Mouse (Mus musculus): ENCODE measurements around the gene Camta1. TPM values are rescaled to one million over a fixed set of nuclear protein-coding genes. Genes with fewer than 3 reads are reported as not detected.
A peak's percentile ranks its signal among the peaks of the same experiment; 100 is the strongest.

The Camta1 gene
- polyA plus RNA-seq, 1 experiment from 2014 or later, result 159 TPM

DNA sequence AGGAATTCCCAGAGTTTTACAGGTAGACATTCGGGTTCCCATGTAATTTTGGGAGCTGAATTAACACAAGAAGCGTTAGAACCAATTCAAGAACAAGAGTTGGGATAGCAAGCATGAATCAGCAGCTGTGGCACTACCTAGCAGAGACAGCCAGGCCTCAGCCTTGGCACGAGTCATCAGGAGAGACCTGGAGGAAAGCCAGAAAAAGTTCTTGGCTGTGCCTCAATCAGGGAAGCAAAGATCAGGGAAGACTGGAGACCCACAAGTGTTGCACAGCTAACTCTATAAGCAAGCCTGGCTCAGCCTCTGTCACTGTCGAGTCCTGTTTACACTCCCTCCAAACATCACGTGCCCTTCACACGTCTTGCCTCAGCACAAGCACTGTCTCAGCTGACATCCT, 899.4 kb downstream of the Camta1 start:
- Histone ChIP-seq H3K27ac (ENCODE audit: poor library complexity, severe bottlenecking) (no peak overlapping the region), H3K9me3 (replicated peaks) (no peaks in the 10 kb centered on the region), H3K4me3 (no peak overlapping the region), H3K9ac (no peak overlapping the region), H3K36me3 (no peaks in the 10 kb centered on the region), H3K27me3 (replicated peaks) (no peaks in the 10 kb centered on the region), H3K4me1 (replicated peaks) (0 out of 2 replicates have a peak, but pooled peaks cover 4% of the 10 kb centered on the region), H3K4me2 (no peak overlapping the region)
- 60% methylated on average over 6 of the region's 6 CpGs for WGBS
- no peak for ATAC-seq (ENCODE audit: insufficient number of reproducible peaks, low FRiP score)

- no peak for ATAC-seq (ENCODE audit: insufficient number of reproducible peaks, low FRiP score)
- Histone ChIP-seq H3K9me3 (replicated peaks) (no peaks in the 10 kb centered on the region), H3K36me3 (no peaks in the 10 kb centered on the region), H3K27ac (ENCODE audit: poor library complexity, severe bottlenecking) (no peak overlapping the region), H3K4me3 (no peak overlapping the region), H3K9ac (no peak overlapping the region), H3K4me2 (no peak overlapping the region), H3K4me1 (replicated peaks) (0 out of 2 replicates have a peak, but pooled peaks cover 4% of the 10 kb centered on the region), H3K27me3 (replicated peaks) (no peaks in the 10 kb centered on the region)
- WGBS, result 63% methylated on average over 7 of the region's 7 CpGs
Observed at GRCm38 (mm10) chr4:150958536-150958935, 903.1 kb downstream of the Camta1 start.

DNA sequence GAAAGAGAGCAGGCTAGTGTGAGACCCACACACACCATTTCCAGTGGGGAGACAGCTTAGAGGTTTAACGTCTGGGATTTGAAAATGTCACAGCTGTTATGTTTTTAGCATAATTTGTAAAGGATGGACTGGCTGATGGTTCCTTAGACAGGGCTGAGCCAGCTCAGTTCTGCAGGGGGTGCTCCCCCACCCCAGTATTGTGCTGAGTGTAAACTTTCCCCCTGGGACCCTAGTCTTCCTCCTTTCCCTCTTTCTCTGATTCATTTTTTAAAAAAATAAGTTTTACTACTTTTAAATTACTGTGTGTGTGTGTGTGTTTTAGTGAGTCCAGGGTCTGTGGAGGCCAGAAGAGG, 904.6 kb downstream of the Camta1 start:
- H3K27me3 ChIP-seq (replicated peaks), result no peaks in the 10 kb centered on the region; the same call in 1 of the 2 replicates
- no peaks in the 10 kb centered on the region for H3K36me3 ChIP-seq
- H3K9me3 ChIP-seq (replicated peaks), result no peaks in the 10 kb centered on the region
- H3K9ac ChIP-seq, result no peak overlapping the region
- 0 out of 2 replicates have a peak, but pooled peaks cover 4% of the 10 kb centered on the region for H3K4me1 ChIP-seq (replicated peaks)
- no peak for ATAC-seq (ENCODE audit: insufficient number of reproducible peaks, low FRiP score)
- no peak overlapping the region for H3K27ac ChIP-seq (ENCODE audit: poor library complexity, severe bottlenecking)
- no peak overlapping the region for H3K4me2 ChIP-seq
- WGBS, result 72% methylated on average over 1 of the region's 1 CpGs
- no peak overlapping the region for H3K4me3 ChIP-seq

DNA sequence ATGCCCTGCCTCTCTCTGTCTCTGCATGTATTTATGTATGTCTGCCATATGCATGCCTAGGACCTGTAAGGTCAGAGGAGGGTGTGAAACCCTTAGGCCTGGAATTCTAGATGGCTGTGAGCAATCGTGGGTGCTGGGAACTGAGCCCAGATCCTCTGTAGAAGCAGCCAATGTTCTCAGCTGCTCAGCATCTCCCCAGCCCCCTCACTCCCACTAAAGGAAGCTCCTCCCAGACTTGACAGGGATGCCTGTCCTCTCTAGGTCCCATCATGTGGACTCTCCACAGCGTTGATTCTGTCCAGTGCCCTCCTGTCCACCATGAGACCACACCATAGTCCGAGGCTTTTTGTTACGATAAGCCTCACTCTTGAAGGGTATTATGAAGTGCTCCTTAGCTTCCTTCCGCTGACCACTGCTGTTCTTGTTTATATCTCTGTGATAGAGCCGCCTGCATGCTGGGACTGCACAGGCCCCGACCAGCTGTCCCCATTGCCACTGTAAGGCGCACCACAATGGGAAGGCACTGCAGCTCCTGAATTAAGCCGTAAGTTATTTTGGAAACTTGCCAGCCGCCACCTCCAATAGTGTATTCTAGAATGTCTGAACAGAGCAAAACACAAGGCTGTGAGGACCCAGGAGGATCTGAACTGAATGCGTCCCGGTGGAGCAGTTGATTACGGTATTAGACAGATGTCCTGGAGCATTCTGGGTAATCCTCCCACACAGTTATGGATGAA, 905.1 kb downstream of the Camta1 start:
- 0 out of 2 replicates have a peak, but pooled peaks cover 4% of the 10 kb centered on the region for H3K4me1 ChIP-seq (replicated peaks)
- H3K9me3 ChIP-seq (replicated peaks), result no peaks in the 10 kb centered on the region
- H3K27me3 ChIP-seq (replicated peaks), result no peaks in the 10 kb centered on the region; the same call in none of the 2 replicates
- H3K36me3 ChIP-seq, result no peaks in the 10 kb centered on the region
- no peak overlapping the region for H3K4me2 ChIP-seq
- H3K4me3 ChIP-seq, result no peak overlapping the region
- ATAC-seq (ENCODE audit: insufficient number of reproducible peaks, low FRiP score), result no peak
- 68% methylated on average over 13 of the region's 13 CpGs for WGBS
- no peak overlapping the region for H3K27ac ChIP-seq (ENCODE audit: poor library complexity, severe bottlenecking)
- no peak overlapping the region for H3K9ac ChIP-seq

- no peak for ATAC-seq (ENCODE audit: insufficient number of reproducible peaks, low FRiP score)
- no peaks in the 10 kb centered on the region for H3K9me3 ChIP-seq (replicated peaks)
- 68% methylated on average over 10 of the region's 10 CpGs for WGBS
Observed at GRCm38 (mm10) chr4:150950972-150951371, 910.7 kb downstream of the Camta1 start.

GRCm38 (mm10) chr4:150944707-150945106, 917.0 kb downstream of the Camta1 start:
- H3K27ac ChIP-seq (ENCODE audit: poor library complexity, severe bottlenecking), result no peak overlapping the region
- H3K4me1 ChIP-seq (replicated peaks), result no peaks in the 10 kb centered on the region
- 82% methylated on average over 7 of the region's 7 CpGs for WGBS
- H3K9ac ChIP-seq, result no peak overlapping the region
- H3K27me3 ChIP-seq (replicated peaks), result no peaks in the 10 kb centered on the region
- no peak for ATAC-seq (ENCODE audit: insufficient number of reproducible peaks, low FRiP score)
- no peak overlapping the region for H3K4me2 ChIP-seq
- no peak overlapping the region for H3K4me3 ChIP-seq
- H3K9me3 ChIP-seq (replicated peaks), result no peaks in the 10 kb centered on the region
- H3K36me3 ChIP-seq, result no peaks in the 10 kb centered on the region

More at GRCm38 (mm10) chr4:150950972-150951371, 910.7 kb downstream of the Camta1 start:
- no peak overlapping the region for H3K4me3 ChIP-seq
- no peak overlapping the region for H3K27ac ChIP-seq (ENCODE audit: poor library complexity, severe bottlenecking)
- H3K4me1 ChIP-seq (replicated peaks), result no peaks in the 10 kb centered on the region
- H3K4me2 ChIP-seq, result no peak overlapping the region
- H3K36me3 ChIP-seq, result no peaks in the 10 kb centered on the region
- H3K27me3 ChIP-seq (replicated peaks), result no peaks in the 10 kb centered on the region; the same call in none of the 2 replicates
- H3K9ac ChIP-seq, result no peak overlapping the region

DNA sequence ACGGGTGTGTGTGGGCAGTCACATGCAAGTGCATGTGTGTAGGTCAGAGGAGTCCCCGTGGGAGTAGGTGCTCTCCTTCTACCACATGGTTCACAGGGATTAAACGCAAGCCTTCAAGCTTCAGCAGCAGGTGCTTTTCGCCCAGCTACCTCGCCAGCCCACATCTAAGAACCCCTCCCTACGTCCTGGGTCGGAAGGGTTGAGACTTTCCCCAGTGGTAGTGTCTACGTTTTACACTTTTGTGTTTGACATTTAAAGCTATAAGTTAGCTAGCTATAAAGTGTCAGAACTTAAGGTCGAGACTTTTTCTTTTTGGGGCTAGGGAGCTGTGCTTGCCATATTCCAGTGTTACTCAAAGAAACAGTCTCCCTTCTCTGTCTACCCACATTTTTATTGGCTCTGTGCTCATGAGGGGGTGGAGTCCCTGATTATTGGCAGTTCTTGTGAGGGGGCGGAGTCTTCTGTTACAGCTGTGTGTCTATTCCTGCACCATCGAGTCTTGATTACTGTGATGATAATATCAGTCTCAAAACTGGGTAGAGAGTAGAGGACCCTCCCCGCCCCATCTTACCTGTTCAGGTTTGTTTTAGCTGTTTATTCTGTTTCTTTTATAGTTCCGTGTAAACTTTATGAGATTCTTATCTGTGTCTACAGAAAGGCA, 921.6 kb downstream of the Camta1 start:
- no peak overlapping the region for H3K27ac ChIP-seq (ENCODE audit: poor library complexity, severe bottlenecking)
- H3K9me3 ChIP-seq (replicated peaks), result no peaks in the 10 kb centered on the region
- ATAC-seq (ENCODE audit: insufficient number of reproducible peaks, low FRiP score), result no peak
- H3K36me3 ChIP-seq, result no peaks in the 10 kb centered on the region
- WGBS, result 60% methylated on average over 13 of the region's 13 CpGs
- peaks cover 10% of the 10 kb centered on the region; the same call in 1 of the 2 replicates for H3K4me1 ChIP-seq (replicated peaks)
- no peak overlapping the region for H3K4me2 ChIP-seq
- no peak overlapping the region for H3K4me3 ChIP-seq
- H3K9ac ChIP-seq, result no peak overlapping the region
- no peaks in the 10 kb centered on the region for H3K27me3 ChIP-seq (replicated peaks)

- WGBS, result 19% methylated on average over 14 of the region's 14 CpGs
- Histone ChIP-seq H3K4me1 (replicated peaks) (peaks cover 10% of the 10 kb centered on the region; the same call in 1 of the 2 replicates), H3K9ac (no peak overlapping the region), H3K27me3 (replicated peaks) (no peaks in the 10 kb centered on the region; the same call in 1 of the 2 replicates), H3K36me3 (no peaks in the 10 kb centered on the region), H3K27ac (ENCODE audit: poor library complexity, severe bottlenecking) (no peak overlapping the region), H3K4me2 (peak overlapping the region; percentile 60), H3K4me3 (peak overlapping the region; percentile 20), H3K9me3 (replicated peaks) (no peaks in the 10 kb centered on the region)
- no peak for ATAC-seq (ENCODE audit: insufficient number of reproducible peaks, low FRiP score)
Observed at GRCm38 (mm10) chr4:150938063-150938452, 923.6 kb downstream of the Camta1 start.

DNA sequence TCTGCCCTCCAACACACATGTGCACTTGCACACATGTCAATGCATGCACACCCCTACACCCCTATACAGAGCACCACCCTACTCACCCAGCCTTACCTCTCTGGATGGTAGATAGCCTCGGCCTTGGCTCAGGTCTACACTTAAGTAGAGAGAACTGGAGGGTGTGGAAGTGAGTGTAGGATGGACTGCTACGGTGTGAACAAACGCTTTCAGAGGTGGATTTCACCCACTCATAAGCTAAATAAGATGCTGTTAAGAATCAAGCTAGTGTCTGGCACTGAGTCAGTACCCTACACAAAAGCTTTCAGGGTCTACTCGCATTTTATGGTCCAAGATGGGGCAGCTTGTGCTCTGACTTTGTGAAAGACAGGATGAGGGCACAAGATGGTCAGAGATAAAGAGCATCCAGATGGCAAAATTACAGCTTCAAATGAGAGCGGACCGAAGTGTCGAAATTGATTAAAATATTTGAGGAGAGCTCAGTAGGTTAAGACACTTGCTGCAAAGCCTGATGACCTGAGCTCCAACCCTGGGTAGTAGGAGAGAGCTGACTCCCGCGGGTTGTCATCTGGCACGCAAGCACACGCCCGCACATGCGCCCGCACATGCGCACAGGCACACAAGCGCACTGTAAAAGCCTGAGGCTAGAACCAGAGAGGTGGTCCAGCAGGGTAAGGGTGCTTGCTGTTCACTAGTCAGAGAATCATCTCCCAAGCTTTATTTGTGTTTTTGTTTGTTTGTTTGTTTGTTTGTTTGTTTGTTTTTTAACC, 924.2 kb downstream of the Camta1 start:
- Histone ChIP-seq H3K36me3 (no peaks in the 10 kb centered on the region), H3K4me3 (peak overlapping the region; percentile 20), H3K4me2 (peak overlapping the region; percentile 60), H3K9ac (no peak overlapping the region), H3K27ac (ENCODE audit: poor library complexity, severe bottlenecking) (no peak overlapping the region), H3K27me3 (replicated peaks) (no peaks in the 10 kb centered on the region; the same call in 1 of the 2 replicates), H3K4me1 (replicated peaks) (peaks cover 10% of the 10 kb centered on the region; the same call in 1 of the 2 replicates), H3K9me3 (replicated peaks) (no peaks in the 10 kb centered on the region)
- 75% methylated on average over 16 of the region's 16 CpGs for WGBS
- ATAC-seq (ENCODE audit: insufficient number of reproducible peaks, low FRiP score), result no peak

DNA sequence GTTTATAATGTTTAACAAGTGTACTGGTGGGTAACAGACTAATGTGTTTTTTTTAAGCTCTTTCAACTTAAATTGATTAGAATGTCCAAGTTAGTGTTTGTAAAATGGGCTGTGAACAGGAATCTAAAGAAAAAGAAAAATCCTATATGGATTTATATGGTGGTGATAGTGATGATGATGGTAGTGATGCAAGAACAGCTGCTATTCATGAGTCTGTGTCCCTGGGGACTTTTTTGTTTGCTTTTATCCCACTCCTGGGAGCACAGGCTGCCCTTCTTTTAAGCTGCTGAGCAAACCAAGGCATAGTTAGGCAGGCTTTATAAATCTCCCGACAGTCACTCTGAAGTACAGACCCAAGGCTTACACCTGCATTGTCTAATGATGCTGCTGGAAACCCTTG, 928.2 kb downstream of the Camta1 start:
- 61% methylated on average over 1 of the region's 1 CpGs for WGBS
- Histone ChIP-seq H3K9me3 (replicated peaks) (no peaks in the 10 kb centered on the region), H3K36me3 (no peaks in the 10 kb centered on the region), H3K4me2 (no peak overlapping the region), H3K9ac (no peak overlapping the region), H3K27me3 (replicated peaks) (peaks cover 6% of the 10 kb centered on the region; the same call in 1 of the 2 replicates), H3K27ac (ENCODE audit: poor library complexity, severe bottlenecking) (no peak overlapping the region), H3K4me1 (replicated peaks) (peaks cover 8% of the 10 kb centered on the region; the same call in 1 of the 2 replicates), H3K4me3 (no peak overlapping the region)
- ATAC-seq (ENCODE audit: insufficient number of reproducible peaks, low FRiP score), result no peak

- Histone ChIP-seq H3K4me1 (replicated peaks) (peaks cover 5% of the 10 kb centered on the region; the same call in 1 of the 2 replicates), H3K4me3 (no peak overlapping the region), H3K4me2 (no peak overlapping the region), H3K27me3 (replicated peaks) (0 out of 2 replicates have a peak, but pooled peaks cover 6% of the 10 kb centered on the region), H3K36me3 (no peaks in the 10 kb centered on the region), H3K9me3 (replicated peaks) (no peaks in the 10 kb centered on the region), H3K9ac (no peak overlapping the region), H3K27ac (ENCODE audit: poor library complexity, severe bottlenecking) (no peak overlapping the region)
- 61% methylated on average over 10 of the region's 10 CpGs for WGBS
- ATAC-seq (ENCODE audit: insufficient number of reproducible peaks, low FRiP score), result no peak
Observed at GRCm38 (mm10) chr4:150927789-150928188, 933.9 kb downstream of the Camta1 start.

Data from heart, embryonic 12.5 days (tissue).